Comparison of ENCODE assay signal across 8 mouse cellular contexts in the genomic region with DNA sequence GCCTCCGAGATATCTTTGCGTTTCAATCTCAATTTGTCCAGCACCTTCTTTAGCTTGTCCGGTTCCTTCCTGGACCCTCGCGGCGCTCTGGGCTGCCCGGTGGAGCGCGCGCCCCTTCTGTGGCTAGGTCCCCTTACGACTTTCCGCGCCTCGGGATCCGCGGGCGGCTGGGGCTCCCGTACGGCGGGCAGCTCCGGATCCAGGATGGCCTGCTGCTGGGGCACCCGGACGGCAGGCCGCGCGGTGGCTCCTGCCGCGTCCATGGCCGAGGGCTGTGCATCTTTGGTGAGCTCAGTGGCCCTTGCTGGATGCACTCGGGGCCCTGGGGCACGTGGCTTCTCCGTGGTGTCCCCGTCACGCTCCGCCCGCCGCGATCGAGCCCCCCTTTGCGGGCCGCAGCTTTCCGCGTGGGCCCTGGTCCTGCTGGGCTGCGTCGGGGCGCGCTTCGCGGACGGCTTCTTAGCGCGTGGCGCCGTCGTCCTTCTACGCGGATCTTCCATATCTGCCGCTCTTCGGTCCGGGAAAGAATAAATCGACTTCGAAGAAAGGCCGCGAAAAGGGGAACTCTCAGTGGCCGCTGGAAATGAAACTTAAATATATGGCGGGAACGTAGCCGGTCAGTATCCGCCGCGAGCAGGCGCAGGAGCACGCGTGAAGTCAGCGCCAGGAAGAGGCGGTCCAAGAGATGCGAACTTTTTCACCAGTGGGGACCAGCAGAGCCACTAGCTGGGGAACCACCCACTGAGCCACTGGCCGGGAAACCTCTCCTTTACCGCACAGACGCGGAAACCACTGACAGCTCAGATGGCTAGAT. TPM values are rescaled to one million over a fixed set of nuclear protein-coding genes. Genes with fewer than 3 reads are reported as not detected.
A peak's percentile ranks its signal among the peaks of the same experiment; 100 is the strongest.
DNase-seq lines count a peak whose midpoint lies in the region; ATAC-seq and TF ChIP-seq lines count a peak whose summit lies in the region.

A gene (minus strand): TSS at position 659 of the 814 bp plus-strand sequence.

- TF ChIP-seq CTCF in layer of hippocampus, adult 2 months (conservative IDR thresholded peaks at IDR 0.05): no peak
- no peak for TF ChIP-seq CTCF in stomach, postnatal 0 days (IDR thresholded peaks at IDR 0.05; ENCODE audit: low read depth)

- H3K27ac ChIP-seq in layer of hippocampus, adult 2 months: no peak within 1 kb of the TSS
- H3K27ac ChIP-seq in embryonic facial prominence, embryonic 12.5 days: no peak within 1 kb of the TSS
- peak within 1 kb of the TSS; percentile 6; the same call in 1 of the 2 replicates for H3K27ac ChIP-seq in liver, embryonic 15.5 days (replicated peaks)
- H3K27ac ChIP-seq in stomach, postnatal 0 days (replicated peaks): 0 out of 2 replicates have a peak within 1 kb of the TSS, but pooled peaks have one; percentile 24

- WGBS in embryonic facial prominence, embryonic 12.5 days: under 1% methylated on average over 80 of the region's 81 CpGs
- WGBS in liver, embryonic 15.5 days (ENCODE audit: insufficient replicate concordance): under 1% methylated on average over 81 of the region's 81 CpGs
- WGBS in stomach, postnatal 0 days: under 1% methylated on average over 75 of the region's 81 CpGs

- peak within 1 kb of the TSS; percentile 49 for H3K9ac ChIP-seq in embryonic facial prominence, embryonic 12.5 days
- peak within 1 kb of the TSS; percentile 47 for H3K9ac ChIP-seq in liver, embryonic 15.5 days
- H3K9ac ChIP-seq in stomach, postnatal 0 days (ENCODE audit: low read length): peak within 1 kb of the TSS; percentile 70

- H3K4me1 ChIP-seq in embryonic facial prominence, embryonic 12.5 days: no peaks in the 10 kb centered on the region; the same call in 1 of the 2 replicates
- peaks cover 19% of the 10 kb centered on the region for H3K4me1 ChIP-seq in liver, embryonic 15.5 days (replicated peaks)
- no peaks in the 10 kb centered on the region for H3K4me1 ChIP-seq in stomach, postnatal 0 days (replicated peaks; ENCODE audit: control insufficient read depth, insufficient read depth)

- TF ChIP-seq EP300 in stomach, postnatal 0 days (optimal IDR thresholded peaks at IDR 0.05): no peak

- no peaks in the 10 kb centered on the region for H3K36me3 ChIP-seq in embryonic facial prominence, embryonic 12.5 days
- no peaks in the 10 kb centered on the region for H3K36me3 ChIP-seq in liver, embryonic 15.5 days (replicated peaks)
- no peaks in the 10 kb centered on the region for H3K36me3 ChIP-seq in stomach, postnatal 0 days (ENCODE audit: control insufficient read depth, insufficient read depth, low read length)

- no peaks in the 10 kb centered on the region for H3K9me3 ChIP-seq in embryonic facial prominence, embryonic 12.5 days
- no peaks in the 10 kb centered on the region for H3K9me3 ChIP-seq in liver, embryonic 15.5 days (replicated peaks)
- H3K9me3 ChIP-seq in stomach, postnatal 0 days (ENCODE audit: control insufficient read depth, low read length): no peaks in the 10 kb centered on the region

- ATAC-seq in embryonic facial prominence, embryonic 12.5 days (ENCODE audit: insufficient number of reproducible peaks, insufficient read depth, low FRiP score, low TSS enrichment): no peak
- ATAC-seq in liver, embryonic 15.5 days (ENCODE audit: insufficient read depth): peak; percentile 64
- peak; percentile 67 for ATAC-seq in stomach, postnatal 0 days (ENCODE audit: low FRiP score, low TSS enrichment)

- peak; percentile 15 to 21 for DNase-seq in layer of hippocampus, adult 2 months (ENCODE audit: low spot score in 2 of 2)
- no peak for DNase-seq in layer of hippocampus, postnatal 25 days (ENCODE audit: extremely low spot score in 1 of 2, low spot score in 1 of 2)
- DNase-seq in heart, adult 9 months (ENCODE audit: low spot score in 2 of 2): peak; percentile 78 to 85
- peak; percentile 46 to 60 for DNase-seq in kidney, adult 8-10 months
- DNase-seq in natural killer cell, adult 2 months (ENCODE audit: low spot score in 2 of 2): peak; percentile 84 to 86
- DNase-seq in stomach, postnatal 0 days (ENCODE audit: low spot score): peak; percentile 59

- H3K27me3 ChIP-seq in embryonic facial prominence, embryonic 12.5 days: peaks cover 68% of the 10 kb centered on the region
- H3K27me3 ChIP-seq in liver, embryonic 15.5 days: peaks cover 79% of the 10 kb centered on the region
- no peaks in the 10 kb centered on the region for H3K27me3 ChIP-seq in stomach, postnatal 0 days (ENCODE audit: control insufficient read depth, insufficient read depth, low read length)

- H3K4me2 ChIP-seq in embryonic facial prominence, embryonic 12.5 days (replicated peaks): peak within 1 kb of the TSS; percentile 70
- H3K4me2 ChIP-seq in liver, embryonic 15.5 days: peak within 1 kb of the TSS; percentile 80
- peak within 1 kb of the TSS; percentile 94 for H3K4me2 ChIP-seq in stomach, postnatal 0 days (replicated peaks; ENCODE audit: low read depth)

- peak within 1 kb of the TSS; percentile 52 for H3K4me3 ChIP-seq in layer of hippocampus, adult 2 months
- H3K4me3 ChIP-seq in embryonic facial prominence, embryonic 12.5 days: peak within 1 kb of the TSS; percentile 38
- peak within 1 kb of the TSS; percentile 59 for H3K4me3 ChIP-seq in liver, embryonic 15.5 days (replicated peaks)
- H3K4me3 ChIP-seq in stomach, postnatal 0 days (ENCODE audit: low read depth, low read length): peak within 1 kb of the TSS; percentile 63

RNA-seq across cellular contexts. Expression of the gene that starts here (rescaled TPM):
- total RNA-seq in layer of hippocampus, adult 2 months (2021): under 1 TPM; 0.79 to 0.92 TPM
- 1 to 10 TPM in 1 of 2 experiments, under 1 TPM in 1; 0.74 to 1.2 TPM for total RNA-seq in layer of hippocampus, postnatal 25 days (2021)
- polyA plus RNA-seq in embryonic facial prominence, embryonic 12.5 days (2016; fragmentation: Nextera tagmentation; extraction: Ambion mirVana): 1.7 and 2.1 TPM in 2 replicates
- 0.82 and 0.98 TPM in 2 replicates for polyA plus RNA-seq in liver, embryonic 15.5 days (2015; fragmentation: Nextera tagmentation; extraction: Ambion mirVana)
- 1.4 and 1.6 TPM in 2 replicates for polyA plus RNA-seq in stomach, postnatal 0 days (2015; fragmentation: Nextera tagmentation; extraction: Ambion mirVana)

Comparison
In these comparisons a context has a peak if more than half of its experiments do, and no peak if none do; other contexts are left out.
1. Peak in DNase-seq and H3K4me3 ChIP-seq in layer of hippocampus, adult 2 months; RNA of the gene not detected or under 1 TPM.
2. Peak in ATAC-seq, H3K4me3 ChIP-seq, H3K27ac ChIP-seq, H3K9ac ChIP-seq and H3K4me2 ChIP-seq in liver, embryonic 15.5 days; RNA of the gene not detected or under 1 TPM.
3. DNase-seq: peak in heart, adult 9 months (2 of 2), kidney, adult 8-10 months (2 of 2), natural killer cell, adult 2 months (2 of 2) and stomach, postnatal 0 days (single experiment); none in layer of hippocampus, postnatal 25 days (0 of 2).
4. Peak in every context shown above with its lines, with median percentiles within 50 percentile points of each other: H3K4me3 ChIP-seq, H3K4me2 ChIP-seq and H3K9ac ChIP-seq.